Mouse (Mus musculus) midbrain, embryonic 11.5 days (tissue): Measurements from ENCODE around the gene Gls. TPM values are rescaled to one million over a fixed set of nuclear protein-coding genes. Genes with fewer than 3 reads are reported as not detected.

Source experiments
- ATAC-seq: fragments of 200-750 bp; cut with Nextera tagmentation; 2 replicates; pipeline ENCODE4 v1.8.0; 2017; ENCODE audit warnings: moderate TSS enrichment, moderate library complexity; ENCODE audit not compliant: low FRiP score
- DNase-seq: peaks from one replicate; pipeline ENCODE4 v3.0.0; 2015; ENCODE audit warnings: low spot score; ENCODE audit errors: missing footprints
- H3K27ac ChIP-seq: fragments of 300-500 bp; sonication (generic); 2 replicates; pipeline ENCODE4 v1.5.1; 2014; ENCODE audit warnings: low read depth, low read length
- H3K27me3 ChIP-seq: fragments of 300-500 bp; sonication (generic); 2 replicates; pipeline ENCODE4 v1.6.1; 2014; ENCODE audit warnings: mild to moderate bottlenecking, low read length, moderate library complexity, mixed read lengths; ENCODE audit not compliant: control insufficient read depth, insufficient read depth
- H3K36me3 ChIP-seq: fragments of 300-500 bp; sonication (generic); 2 replicates; pipeline ENCODE4 v1.6.1; 2014; ENCODE audit warnings: mild to moderate bottlenecking, low read length, moderate library complexity, mixed read lengths; ENCODE audit not compliant: control insufficient read depth, insufficient read depth
- H3K4me1 ChIP-seq: fragments of 300-500 bp; sonication (generic); 2 replicates; pipeline ENCODE4 v1.6.1; 2014; ENCODE audit warnings: low read length; ENCODE audit not compliant: control insufficient read depth, insufficient read depth
- H3K4me2 ChIP-seq: fragments of 300-500 bp; sonication (generic); 2 replicates; pipeline ENCODE4 v1.6.1; 2014; ENCODE audit warnings: mild to moderate bottlenecking, moderate library complexity
- H3K4me3 ChIP-seq: fragments of 300-500 bp; sonication (generic); 2 replicates; pipeline ENCODE4 v1.5.1; 2014; ENCODE audit warnings: low read depth, low read length
- H3K9ac ChIP-seq: fragments of 300-500 bp; sonication (generic); 2 replicates; pipeline ENCODE4 v1.6.1; 2014; ENCODE audit warnings: low read length
- H3K9me3 ChIP-seq: fragments of 300-500 bp; sonication (generic); 2 replicates; pipeline ENCODE4 v1.6.1; 2016; ENCODE audit warnings: low read length; ENCODE audit not compliant: control insufficient read depth
- WGBS: fragments of 180-500 bp; shearing (Covaris S2); extraction: QIAGEN DNeasy Blood & Tissue Kit; methylation state at CpG from one replicate; pipeline ENCODE4 v1.1.7; 2014; 5-methylcytosine and 5-hydroxymethylcytosine counted together
- polyA plus RNA-seq: library from polyadenylated mRNA; unstranded; fragments of >200 nt; fragmentation: Nextera tagmentation; extraction: Ambion mirVana; gene quantifications from 2 replicates; pipeline ENCODE4 v1.2.1, GENCODE M21; 2014

The Gls gene
- polyA plus RNA-seq, 1 experiment from 2014 or later, result 28.8 TPM

GRCm38 (mm10) chr1:52216766-52217165 is 16.3 kb downstream of the Gls start:
- no peak overlapping the region for H3K4me2 ChIP-seq
- DNase-seq, result no peak
- H3K4me3 ChIP-seq, result no peak overlapping the region
- H3K9ac ChIP-seq, result no peak overlapping the region
- H3K4me1 ChIP-seq, result no peaks in the 10 kb centered on the region
- H3K27ac ChIP-seq, result no peak overlapping the region
- H3K27me3 ChIP-seq, result no peaks in the 10 kb centered on the region
- H3K36me3 ChIP-seq, result no peaks in the 10 kb centered on the region
- H3K9me3 ChIP-seq, result no peaks in the 10 kb centered on the region
- ATAC-seq, result no peak

- no peaks in the 10 kb centered on the region for H3K9me3 ChIP-seq
- no peak overlapping the region for H3K27ac ChIP-seq
- H3K4me3 ChIP-seq, result no peak overlapping the region
- H3K4me1 ChIP-seq, result no peaks in the 10 kb centered on the region
- H3K9ac ChIP-seq, result no peak overlapping the region
- ATAC-seq (no peak), DNase-seq (no peak)
- WGBS, result 96% methylated on average over 2 of the region's 2 CpGs
- no peaks in the 10 kb centered on the region for H3K27me3 ChIP-seq
- no peaks in the 10 kb centered on the region for H3K36me3 ChIP-seq
- H3K4me2 ChIP-seq, result no peak overlapping the region
These were observed 50.0 kb downstream of the Gls start for GRCm38 (mm10) chr1:52182992-52183391.

- ATAC-seq (no peak), DNase-seq (peak; percentile 59)
- H3K27me3 ChIP-seq, result no peaks in the 10 kb centered on the region
- no peaks in the 10 kb centered on the region for H3K36me3 ChIP-seq
- H3K27ac ChIP-seq, result no peak overlapping the region
- no peak overlapping the region for H3K4me3 ChIP-seq
- no peak overlapping the region for H3K4me2 ChIP-seq
- H3K9ac ChIP-seq, result no peak overlapping the region
- H3K4me1 ChIP-seq, result no peaks in the 10 kb centered on the region
- no peaks in the 10 kb centered on the region for H3K9me3 ChIP-seq
These were observed 51.0 kb downstream of the Gls start for GRCm38 (mm10) chr1:52181994-52182393.

- Histone ChIP-seq H3K9me3 (no peaks in the 10 kb centered on the region), H3K4me3 (no peak overlapping the region), H3K27me3 (no peaks in the 10 kb centered on the region), H3K9ac (no peak overlapping the region), H3K36me3 (no peaks in the 10 kb centered on the region), H3K4me1 (no peaks in the 10 kb centered on the region), H3K4me2 (no peak overlapping the region), H3K27ac (no peak overlapping the region)
- 93% methylated on average over 9 of the region's 9 CpGs for WGBS
- ATAC-seq, result no peak
- DNase-seq, result peak; percentile 33
These were observed 53.0 kb downstream of the Gls start for GRCm38 (mm10) chr1:52179939-52180568.

- Histone ChIP-seq H3K4me2 (no peak overlapping the region), H3K9ac (no peak overlapping the region), H3K4me1 (no peaks in the 10 kb centered on the region), H3K4me3 (no peak overlapping the region), H3K36me3 (no peaks in the 10 kb centered on the region), H3K27ac (no peak overlapping the region), H3K9me3 (no peaks in the 10 kb centered on the region), H3K27me3 (no peaks in the 10 kb centered on the region)
- ATAC-seq (no peak), DNase-seq (no peak)
- 91% methylated on average over 2 of the region's 2 CpGs for WGBS
These were observed 56.0 kb downstream of the Gls start for GRCm38 (mm10) chr1:52176999-52177398.

- Histone ChIP-seq H3K36me3 (no peaks in the 10 kb centered on the region), H3K4me1 (no peaks in the 10 kb centered on the region), H3K9me3 (no peaks in the 10 kb centered on the region), H3K4me2 (no peak overlapping the region), H3K4me3 (no peak overlapping the region), H3K9ac (no peak overlapping the region), H3K27ac (no peak overlapping the region), H3K27me3 (no peaks in the 10 kb centered on the region)
- DNase-seq (no peak), ATAC-seq (no peak)
- WGBS, result 90% methylated on average over 3 of the region's 3 CpGs
These were observed 57.0 kb downstream of the Gls start for GRCm38 (mm10) chr1:52175983-52176382.

GRCm38 (mm10) chr1:52175321-52175720 is 57.7 kb downstream of the Gls start:
- Histone ChIP-seq H3K27ac (no peak overlapping the region), H3K4me1 (no peaks in the 10 kb centered on the region), H3K9me3 (no peaks in the 10 kb centered on the region), H3K27me3 (no peaks in the 10 kb centered on the region), H3K9ac (no peak overlapping the region), H3K4me3 (no peak overlapping the region), H3K36me3 (no peaks in the 10 kb centered on the region), H3K4me2 (no peak overlapping the region)
- 76% methylated on average over 5 of the region's 5 CpGs for WGBS
- ATAC-seq (no peak), DNase-seq (no peak)

- Histone ChIP-seq H3K27ac (no peak overlapping the region), H3K4me3 (no peak overlapping the region), H3K4me2 (no peak overlapping the region), H3K27me3 (no peaks in the 10 kb centered on the region), H3K9ac (no peak overlapping the region), H3K9me3 (no peaks in the 10 kb centered on the region), H3K4me1 (no peaks in the 10 kb centered on the region), H3K36me3 (no peaks in the 10 kb centered on the region)
- DNase-seq (peak; percentile 82), ATAC-seq (no peak)
- WGBS, result 77% methylated on average over 8 of the region's 8 CpGs
These were observed 61.8 kb downstream of the Gls start for GRCm38 (mm10) chr1:52171271-52171670.

GRCm38 (mm10) chr1:52170747-52171146 is 62.3 kb downstream of the Gls start:
- DNase-seq (no peak), ATAC-seq (no peak)
- WGBS, result 75% methylated on average over 7 of the region's 7 CpGs

More at GRCm38 (mm10) chr1:52170747-52171146, 62.3 kb downstream of the Gls start:
- Histone ChIP-seq H3K9me3 (no peaks in the 10 kb centered on the region), H3K27me3 (no peaks in the 10 kb centered on the region), H3K4me3 (no peak overlapping the region), H3K27ac (no peak overlapping the region), H3K4me1 (no peaks in the 10 kb centered on the region), H3K4me2 (no peak overlapping the region), H3K9ac (no peak overlapping the region), H3K36me3 (no peaks in the 10 kb centered on the region)
